Mouse (Mus musculus): Measurements from ENCODE around the gene Sin3a. TPM values are rescaled to one million over a fixed set of nuclear protein-coding genes. Genes with fewer than 3 reads are reported as not detected.

The Sin3a gene
- total and polyA plus RNA-seq, 3 experiments, result 27.0 to 715 (median 47.5) TPM

- TF ChIP-seq SMC3 (IDR thresholded peaks at IDR 0.05; ENCODE audit: low read depth, low read length), result 0 out of 2 replicates have a peak, but pooled peaks have one; percentile 27
- TF ChIP-seq TBP (IDR thresholded peaks at IDR 0.05; ENCODE audit: low read depth, low read length), result no peak
- peak in 2 of 3 experiments; percentile 15 to 21; a peak in 3 of 6 replicates for TF ChIP-seq CTCF (IDR thresholded peaks at IDR 0.05 in 2 of 3, conservative IDR thresholded peaks at IDR 0.05 in 1 of 3; ENCODE audit: control insufficient read depth in 1 of 3, insufficient read depth in 1 of 3, low read depth in 2 of 3, low read length in 3 of 3, poor library complexity in 1 of 3, severe bottlenecking in 1 of 3)
- Histone ChIP-seq H3K9me3 (replicated peaks; ENCODE audit: insufficient read depth, low read length) (no peaks in the 10 kb centered on the region), H3K79me2 (ENCODE audit: control insufficient read depth, insufficient read depth, low read length, poor library complexity) (peaks cover 4% of the 10 kb centered on the region), H3K27ac (ENCODE audit: control insufficient read depth, low read depth, low read length) (no peak overlapping the region), H3K4me3 (ENCODE audit: control insufficient read depth in 1 of 2, insufficient read depth in 1 of 2, low read depth in 2 of 2, low read length in 2 of 2) (no peak overlapping the region), H3K4me1 (ENCODE audit: control insufficient read depth in 1 of 2, insufficient read depth in 2 of 2, low read length in 2 of 2) (peaks cover 0 to 4% of the 10 kb centered on the region in 2 experiments; a peak in 1 of 4 replicates), H3K27me3 (ENCODE audit: control insufficient read depth in 1 of 2, insufficient read depth in 2 of 2, low read length in 2 of 2) (no peaks in the 10 kb centered on the region), H3K9ac (ENCODE audit: control insufficient read depth, low read depth, low read length, poor library complexity, severe bottlenecking) (no peak overlapping the region), H3K36me3 (ENCODE audit: control insufficient read depth in 1 of 2, insufficient read depth in 2 of 2, low read length in 2 of 2) (peaks cover 0 to 2% of the 10 kb centered on the region in 2 experiments; a peak in 1 of 4 replicates)
- DNase-seq (ENCODE audit: low read depth, low spot score), result no peak
Observed at GRCm38 (mm10) chr9:57152331-57152730, 80.5 kb downstream of the Sin3a start.

GRCm38 (mm10) chr9:57156383-57156782, 84.5 kb downstream of the Sin3a start:
- TF ChIP-seq KAT2A (conservative IDR thresholded peaks at IDR 0.05; ENCODE audit: low read depth, low read length) (no peak), CTCF (IDR thresholded peaks at IDR 0.05 in 2 of 3, conservative IDR thresholded peaks at IDR 0.05 in 1 of 3; ENCODE audit: control insufficient read depth in 1 of 3, insufficient read depth in 1 of 3, low read depth in 2 of 3, low read length in 3 of 3, poor library complexity in 1 of 3, severe bottlenecking in 1 of 3) (no peak), GABPA (IDR thresholded peaks at IDR 0.05; ENCODE audit: low read depth, low read length) (no peak)
- Histone ChIP-seq H3K4me3 (ENCODE audit: control insufficient read depth in 1 of 2, insufficient read depth in 1 of 2, low read depth in 2 of 2, low read length in 2 of 2) (no peak overlapping the region), H3K4me1 (ENCODE audit: control insufficient read depth in 1 of 2, insufficient read depth in 2 of 2, low read length in 2 of 2) (peaks cover 0 to 14% of the 10 kb centered on the region in 2 experiments; a peak in 2 of 4 replicates), H3K27ac (ENCODE audit: control insufficient read depth, low read depth, low read length) (no peak overlapping the region), H3K36me3 (ENCODE audit: control insufficient read depth in 1 of 2, insufficient read depth in 2 of 2, low read length in 2 of 2) (peaks cover 0 to 4% of the 10 kb centered on the region in 2 experiments; a peak in 2 of 4 replicates), H3K27me3 (ENCODE audit: control insufficient read depth in 1 of 2, insufficient read depth in 2 of 2, low read length in 2 of 2) (no peaks in the 10 kb centered on the region), H3K79me2 (ENCODE audit: control insufficient read depth, insufficient read depth, low read length, poor library complexity) (peaks cover 7% of the 10 kb centered on the region), H3K9ac (ENCODE audit: control insufficient read depth, low read depth, low read length, poor library complexity, severe bottlenecking) (no peak overlapping the region), H3K9me3 (replicated peaks; ENCODE audit: insufficient read depth, low read length) (no peaks in the 10 kb centered on the region)
- DNase-seq (ENCODE audit: low read depth, low spot score), result no peak

- Histone ChIP-seq H3K9me3 (replicated peaks; ENCODE audit: insufficient read depth, low read length) (no peaks in the 10 kb centered on the region), H3K36me3 (ENCODE audit: control insufficient read depth in 1 of 2, insufficient read depth in 2 of 2, low read length in 2 of 2) (peaks cover 0 to 4% of the 10 kb centered on the region in 2 experiments; a peak in 2 of 4 replicates), H3K4me1 (ENCODE audit: control insufficient read depth in 1 of 2, insufficient read depth in 2 of 2, low read length in 2 of 2) (peaks cover 0 to 14% of the 10 kb centered on the region in 2 experiments; a peak in 2 of 4 replicates), H3K27ac (ENCODE audit: control insufficient read depth, low read depth, low read length) (no peak overlapping the region), H3K79me2 (ENCODE audit: control insufficient read depth, insufficient read depth, low read length, poor library complexity) (peaks cover 7% of the 10 kb centered on the region), H3K9ac (ENCODE audit: control insufficient read depth, low read depth, low read length, poor library complexity, severe bottlenecking) (no peak overlapping the region), H3K4me3 (ENCODE audit: control insufficient read depth in 1 of 2, insufficient read depth in 1 of 2, low read depth in 2 of 2, low read length in 2 of 2) (no peak overlapping the region; a peak in 1 of 4 replicates), H3K27me3 (ENCODE audit: control insufficient read depth in 1 of 2, insufficient read depth in 2 of 2, low read length in 2 of 2) (no peaks in the 10 kb centered on the region)
- no peak for TF ChIP-seq TAL1 (IDR thresholded peaks at IDR 0.05; ENCODE audit: low read length)
- TF ChIP-seq MEF2A (IDR thresholded peaks at IDR 0.05; ENCODE audit: extremely low read depth, insufficient replicate concordance, low read depth, low read length, poor library complexity, severe bottlenecking), result no peak
- TF ChIP-seq CHD1 (IDR thresholded peaks at IDR 0.05; ENCODE audit: low read depth, low read length), result no peak
- no peak for TF ChIP-seq ZNF384 (IDR thresholded peaks at IDR 0.05; ENCODE audit: low read depth, low read length)
- no peak for TF ChIP-seq MYC (IDR thresholded peaks at IDR 0.05; ENCODE audit: low read depth, low read length)
- no peak for TF ChIP-seq ELF1 (IDR thresholded peaks at IDR 0.05; ENCODE audit: low read depth, low read length)
- no peak for TF ChIP-seq MYB (IDR thresholded peaks at IDR 0.05; ENCODE audit: low read depth, low read length)
- no peak for TF ChIP-seq NELFE (IDR thresholded peaks at IDR 0.05; ENCODE audit: low read depth, low read length)
- no peak for TF ChIP-seq ZMIZ1 (IDR thresholded peaks at IDR 0.05; ENCODE audit: low read depth, low read length)
- TF ChIP-seq BHLHE40 (IDR thresholded peaks at IDR 0.05; ENCODE audit: borderline replicate concordance, low read depth, low read length), result no peak
- no peak for TF ChIP-seq CTCF (IDR thresholded peaks at IDR 0.05 in 2 of 3, conservative IDR thresholded peaks at IDR 0.05 in 1 of 3; ENCODE audit: control insufficient read depth in 1 of 3, insufficient read depth in 1 of 3, low read depth in 2 of 3, low read length in 3 of 3, poor library complexity in 1 of 3, severe bottlenecking in 1 of 3)
- no peak for TF ChIP-seq GABPA (IDR thresholded peaks at IDR 0.05; ENCODE audit: low read depth, low read length)
- no peak for TF ChIP-seq POLR2AphosphoS2 (IDR thresholded peaks at IDR 0.05; ENCODE audit: low read length)
- TF ChIP-seq MAFK (IDR thresholded peaks at IDR 0.05; ENCODE audit: borderline replicate concordance, low read depth, low read length), result no peak
- TF ChIP-seq SIN3A (IDR thresholded peaks at IDR 0.05; ENCODE audit: low read length), result no peak
- no peak for TF ChIP-seq USF2 (IDR thresholded peaks at IDR 0.05; ENCODE audit: borderline replicate concordance in 1 of 2, insufficient read depth in 1 of 2, low read depth in 1 of 2, low read length in 2 of 2)
- no peak for TF ChIP-seq EP300 (IDR thresholded peaks at IDR 0.05; ENCODE audit: low read depth in 1 of 2, low read length in 2 of 2)
- no peak for DNase-seq (ENCODE audit: low read depth, low spot score)
Observed at GRCm38 (mm10) chr9:57156823-57157222, 85.0 kb downstream of the Sin3a start.

Data from MEL (cell line).